Mouse (Mus musculus) liver, adult 2 months (tissue): ENCODE results near the gene Gpx4.

ENCODE experiments used
- CTCF ChIP-seq: fragments of 200-500 bp; IDR thresholded peaks from 2 replicates; pipeline ENCODE4 v1.5.1; 2011; ENCODE audit warnings: low read depth, low read length, control low read depth
- POLR2A ChIP-seq: fragments of 200-500 bp; IDR thresholded peaks from 2 replicates; pipeline ENCODE4 v1.6.1; 2011; ENCODE audit warnings: low read length, control low read depth; ENCODE audit not compliant: insufficient read depth; ENCODE audit errors: extremely low read depth

DNA sequence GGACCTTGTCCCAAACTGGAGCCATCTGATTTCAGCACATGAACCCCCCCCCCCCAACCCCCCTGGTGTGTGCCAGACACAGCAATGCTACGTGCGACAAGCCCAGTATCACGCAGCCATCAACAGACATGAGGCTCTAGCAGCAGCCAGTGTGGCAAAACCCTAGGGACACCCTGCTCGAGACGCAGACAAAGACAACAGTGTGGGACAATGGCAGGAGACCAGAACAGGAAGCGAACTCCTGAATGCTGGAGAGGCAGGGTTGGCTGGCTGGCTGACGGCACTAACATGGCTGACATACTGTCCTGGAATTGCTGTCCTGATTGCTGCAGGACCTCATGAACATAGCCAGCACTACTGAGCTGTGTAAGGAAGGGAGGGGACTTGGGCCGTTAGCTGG is 11.8 kb upstream of the Gpx4 start:
- TF ChIP-seq POLR2A (no peak), CTCF (no peak)
